Mouse (Mus musculus): ENCODE measurements around the gene Olfr643.

Gene Olfr643

GRCm38 (mm10) chr7:104137305-104137704 is at the start of gene Olfr643:
Olfr643 (minus strand) TSS chr7:104137405.
- ATAC-seq (ENCODE audit: insufficient number of reproducible peaks, low FRiP score, low TSS enrichment): no peak

GRCm38 (mm10) chr7:104183292-104183691 is 46.1 kb upstream of the Olfr643 start, which contains the start of gene Olfr648:
Olfr648 (minus strand) TSS chr7:104183392.
- no peak for ATAC-seq (ENCODE audit: insufficient number of reproducible peaks, low FRiP score, low TSS enrichment)

DNA sequence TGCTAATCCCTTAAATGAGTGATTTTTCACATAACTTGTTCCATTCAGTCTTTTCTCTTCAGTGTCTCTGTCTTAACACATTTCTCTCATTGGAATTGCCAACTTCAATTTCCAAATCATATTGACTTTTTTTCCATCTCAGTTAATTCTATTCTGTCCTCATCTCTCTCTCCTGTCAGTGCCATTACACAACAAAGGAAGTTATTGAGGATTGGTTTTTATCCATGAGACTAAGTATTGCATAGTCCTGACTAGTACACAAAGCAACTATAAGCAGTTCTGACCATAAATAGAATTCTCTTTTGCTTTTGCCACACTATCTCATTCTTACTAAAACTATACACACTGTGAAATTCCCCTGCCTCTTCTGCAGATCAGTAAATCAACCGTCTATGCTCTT is 41.9 kb upstream of the Olfr643 start:
- no peak for ATAC-seq (ENCODE audit: insufficient number of reproducible peaks, low FRiP score, low TSS enrichment)

DNA sequence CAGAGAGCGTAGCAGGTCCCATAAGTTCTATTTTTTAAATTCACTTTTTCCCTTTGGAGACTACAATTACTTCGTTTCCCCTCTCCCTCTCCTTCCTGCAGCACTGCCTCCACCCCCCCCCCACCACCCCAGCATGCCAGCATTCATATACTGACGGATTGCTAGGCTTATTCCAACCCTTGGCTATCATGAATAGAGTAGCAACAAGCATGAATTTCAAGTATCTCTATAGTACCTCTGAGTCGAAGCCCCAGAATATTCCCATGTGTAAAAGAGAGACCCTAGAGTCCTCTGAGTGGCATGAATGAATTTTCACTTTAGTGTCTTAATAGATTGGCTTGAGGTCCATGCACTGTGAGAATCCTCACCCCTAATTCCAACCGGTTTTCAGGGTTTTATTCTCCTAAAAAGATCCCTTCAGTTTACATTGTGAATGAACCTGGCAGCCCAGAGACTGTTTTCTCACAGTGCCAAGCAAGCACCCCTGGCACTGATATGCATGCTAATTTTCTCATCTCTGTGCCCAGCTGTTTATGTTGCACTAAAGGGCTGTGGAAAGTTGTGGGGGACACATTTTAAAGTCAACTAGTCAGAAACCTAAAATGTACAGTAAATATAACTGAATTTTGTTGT is 41.3 kb upstream of the Olfr643 start:
- ATAC-seq (ENCODE audit: insufficient number of reproducible peaks, low FRiP score, low TSS enrichment): no peak

- no peak for ATAC-seq (ENCODE audit: insufficient number of reproducible peaks, low FRiP score, low TSS enrichment)
These were observed 37.9 kb upstream of the Olfr643 start for GRCm38 (mm10) chr7:104175085-104175484.

DNA sequence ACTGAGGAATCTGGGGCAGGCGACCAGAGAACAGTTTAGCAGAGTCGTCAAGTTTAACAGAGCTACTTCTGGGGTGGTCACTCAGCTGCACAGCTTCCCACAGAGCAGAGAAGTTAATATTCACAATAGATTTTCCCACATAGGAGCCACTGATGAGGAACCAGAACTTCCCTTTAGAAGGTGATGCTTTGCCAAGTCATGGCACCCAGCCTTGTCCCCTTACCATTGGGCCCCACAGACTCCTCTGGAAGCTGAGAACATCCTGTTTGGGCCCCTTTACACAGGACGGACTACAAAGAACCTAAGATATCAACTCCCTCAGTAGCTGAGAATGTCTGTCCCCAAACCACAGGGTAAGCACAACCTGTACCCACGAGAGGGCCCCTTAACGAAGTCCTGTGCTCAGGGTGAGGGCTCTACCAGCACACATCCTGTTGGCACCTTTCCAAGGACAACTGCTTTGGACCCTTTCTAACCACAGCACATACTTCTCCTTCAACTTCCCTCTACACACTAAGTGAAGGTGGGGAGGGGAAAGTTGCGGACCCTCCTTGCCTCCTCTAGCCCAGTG is 32.5 kb upstream of the Olfr643 start:
- no peak for ATAC-seq (ENCODE audit: insufficient number of reproducible peaks, low FRiP score, low TSS enrichment)

DNA sequence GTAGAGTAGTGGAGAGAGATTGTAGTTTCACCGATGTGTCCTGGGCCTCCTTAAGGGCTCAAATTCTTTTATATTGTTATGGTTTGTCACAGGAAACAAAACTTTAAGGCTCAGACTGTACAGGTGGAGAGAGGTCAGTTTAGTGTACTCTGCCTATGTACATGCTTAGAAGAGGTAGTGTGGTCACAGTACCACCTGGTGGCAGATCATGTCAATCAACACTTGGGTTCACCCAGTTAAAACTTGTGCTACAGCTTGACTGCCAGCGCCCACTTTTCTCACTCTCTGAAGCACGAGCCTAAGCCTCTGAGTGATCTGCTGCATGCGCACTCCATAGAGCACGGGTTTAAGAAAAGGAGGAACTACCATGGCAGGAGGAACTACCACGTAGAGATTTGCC is 29.9 kb upstream of the Olfr643 start:
- no peak for ATAC-seq (ENCODE audit: insufficient number of reproducible peaks, low FRiP score, low TSS enrichment)

GRCm38 (mm10) chr7:104150456-104150855 is 13.3 kb upstream of the Olfr643 start, which contains the start of gene Ubqlnl:
Ubqlnl (minus strand) TSS chr7:104150556.
- ATAC-seq (ENCODE audit: insufficient number of reproducible peaks, low FRiP score, low TSS enrichment): no peak

- no peak for ATAC-seq (ENCODE audit: insufficient number of reproducible peaks, low FRiP score, low TSS enrichment)
These were observed 6.0 kb upstream of the Olfr643 start, which contains the start of gene Ubqln3 for GRCm38 (mm10) chr7:104143179-104143578. Ubqln3 (minus strand) TSS chr7:104143279.

GRCm38 (mm10) chr7:104129726-104130125 is 7.5 kb downstream of the Olfr643 start, which contains the start of gene Ubqln5:
Ubqln5 (minus strand) TSS chr7:104129826.
- ATAC-seq (ENCODE audit: insufficient number of reproducible peaks, low FRiP score, low TSS enrichment): no peak

GRCm38 (mm10) chr7:104104757-104104972 is 32.5 kb downstream of the Olfr643 start, which contains the start of gene Olfr646:
Olfr646 (plus strand) TSS chr7:104104873.
- ATAC-seq (ENCODE audit: insufficient number of reproducible peaks, low FRiP score, low TSS enrichment): no peak

DNA sequence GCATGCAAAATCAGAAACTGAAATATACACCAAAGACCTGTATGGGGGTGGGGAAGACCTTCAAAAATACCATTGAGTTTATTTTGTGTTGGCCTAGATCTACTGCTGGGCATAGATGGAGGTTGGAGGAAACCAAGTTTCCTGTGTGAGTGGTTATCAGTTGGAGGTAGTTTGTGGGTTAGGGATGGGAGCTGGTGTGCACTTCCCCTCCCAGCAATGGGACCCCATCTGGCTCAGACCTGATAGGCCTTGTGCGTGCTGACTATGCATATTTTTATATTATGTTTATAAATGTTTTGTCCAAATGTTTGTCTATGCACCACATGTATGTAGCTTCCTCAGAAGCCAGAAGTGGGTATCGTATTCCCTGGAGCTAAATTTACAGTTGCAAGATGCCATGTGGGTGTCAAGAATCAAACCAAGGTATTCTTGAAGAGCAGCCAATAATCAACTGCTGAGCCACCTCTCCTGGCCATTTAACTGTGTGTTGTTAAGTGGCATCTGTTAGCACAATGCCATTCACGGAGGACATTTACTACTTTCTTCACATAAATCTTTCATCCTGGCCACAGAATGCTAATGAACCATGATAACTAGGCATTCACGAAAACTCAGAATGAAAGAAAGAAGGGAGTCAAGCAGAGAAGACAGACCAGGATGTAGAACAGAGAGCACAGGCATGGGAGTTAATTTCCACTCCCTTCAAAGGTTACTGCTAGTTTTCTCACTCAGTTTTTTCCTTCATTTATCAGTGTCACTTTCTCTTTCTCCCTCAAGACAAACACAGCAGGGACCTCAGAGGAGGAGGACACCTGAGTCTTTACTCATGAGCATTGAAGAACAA is 33.1 kb downstream of the Olfr643 start:
- ATAC-seq (ENCODE audit: insufficient number of reproducible peaks, low FRiP score, low TSS enrichment): no peak

- ATAC-seq (ENCODE audit: insufficient number of reproducible peaks, low FRiP score, low TSS enrichment): no peak
These were observed 51.8 kb downstream of the Olfr643 start, which contains the start of gene Olfr645 for GRCm38 (mm10) chr7:104085365-104085764. Olfr645 (minus strand) TSS chr7:104085465.

DNA sequence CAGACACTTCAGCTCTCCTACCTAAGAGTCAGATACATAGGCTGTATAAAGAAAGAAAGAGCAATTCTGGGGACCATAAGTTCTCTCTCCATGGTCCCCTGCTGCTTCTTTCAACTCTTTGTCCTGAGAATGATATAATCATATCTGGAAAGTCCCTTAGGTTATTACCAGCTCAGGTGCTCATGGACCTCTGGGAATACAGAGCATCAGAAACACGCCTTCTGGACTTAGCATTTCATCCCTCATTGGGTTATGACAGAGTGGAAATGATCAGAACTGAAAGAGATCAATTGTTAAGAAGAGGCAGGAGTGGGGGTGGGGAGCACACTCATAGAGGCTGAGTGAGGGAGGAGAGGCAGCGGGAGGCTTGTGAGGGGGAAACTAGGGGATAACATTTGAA is 65.4 kb downstream of the Olfr643 start, which contains the start of gene Olfr644:
Gene Olfr644 (minus strand): TSS at position 101 of the 400 bp plus-strand sequence.
- ATAC-seq (ENCODE audit: insufficient number of reproducible peaks, low FRiP score, low TSS enrichment): no peak

DNA sequence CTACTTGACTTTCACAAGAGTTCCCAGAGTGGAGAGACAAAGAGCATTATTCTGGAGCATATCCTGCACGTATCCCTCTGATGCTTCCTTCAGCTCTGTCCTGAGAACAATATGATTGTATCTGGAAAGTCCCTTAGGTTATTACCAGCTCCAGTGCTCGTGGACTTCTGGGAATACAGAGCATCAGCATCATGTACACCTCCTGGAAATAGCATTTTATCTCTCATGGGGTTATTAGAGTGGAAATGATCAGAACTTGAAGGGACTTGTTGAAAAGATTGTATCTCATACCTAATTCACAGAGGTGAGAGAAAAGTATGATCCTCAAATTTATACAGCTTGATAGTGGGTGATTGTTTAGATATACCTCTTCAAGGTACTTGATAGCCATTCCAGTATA is 75.9 kb downstream of the Olfr643 start, which contains the start of gene 4930516K23Rik:
Gene 4930516K23Rik (minus strand): TSS at position 101 of the 400 bp plus-strand sequence.
- no peak for ATAC-seq (ENCODE audit: insufficient number of reproducible peaks, low FRiP score, low TSS enrichment)

GRCm38 (mm10) chr7:104059215-104059614 is 78.0 kb downstream of the Olfr643 start:
- no peak for ATAC-seq (ENCODE audit: insufficient number of reproducible peaks, low FRiP score, low TSS enrichment)

GRCm38 (mm10) chr7:104052566-104052965 is 84.6 kb downstream of the Olfr643 start, which contains the start of gene Olfr642:
Olfr642 (minus strand) TSS chr7:104052666.
- ATAC-seq (ENCODE audit: insufficient number of reproducible peaks, low FRiP score, low TSS enrichment): no peak

DNA sequence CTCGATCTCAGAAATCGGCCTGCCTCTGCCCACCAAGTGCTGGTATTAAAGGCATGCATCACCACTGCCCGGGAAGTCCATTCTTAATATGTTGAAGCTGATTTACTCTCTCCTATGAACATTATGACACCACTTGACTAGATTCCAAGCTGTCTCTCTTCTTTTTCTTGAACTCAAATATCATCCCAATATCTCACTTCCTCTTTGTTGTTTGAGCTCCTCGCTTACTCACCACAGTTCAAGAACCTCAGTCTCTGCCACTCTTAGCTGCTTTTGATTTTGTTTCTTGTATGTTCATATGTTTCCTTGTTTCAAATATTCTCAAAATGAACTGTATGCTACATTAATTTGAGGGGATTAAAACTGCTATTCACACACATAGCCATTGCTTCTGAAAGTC is 86.5 kb downstream of the Olfr643 start:
- no peak for ATAC-seq (ENCODE audit: insufficient number of reproducible peaks, low FRiP score, low TSS enrichment)

GRCm38 (mm10) chr7:104035145-104035544 is 102.1 kb downstream of the Olfr643 start, which contains the start of gene Olfr641:
Olfr641 (plus strand) TSS chr7:104035445.
- ATAC-seq (ENCODE audit: insufficient number of reproducible peaks, low FRiP score, low TSS enrichment): no peak

DNA sequence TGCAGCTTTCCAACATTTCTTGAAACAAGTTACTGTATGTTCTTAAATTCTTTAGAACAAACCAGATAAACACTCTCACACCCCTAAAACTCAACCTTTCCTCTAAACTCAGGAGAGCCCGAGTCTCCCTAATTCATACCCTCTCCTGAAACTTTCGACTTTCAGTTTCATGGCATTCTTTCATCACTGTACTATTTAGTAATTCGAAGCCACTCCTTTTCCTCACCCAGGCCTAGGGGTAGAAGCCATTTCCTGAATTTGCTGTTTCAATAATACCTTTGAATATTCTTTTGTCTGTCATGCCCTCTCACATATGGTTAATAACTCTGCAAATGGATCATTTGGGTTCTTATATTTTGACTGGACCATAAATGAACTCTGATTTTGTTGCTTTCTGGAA is 110.2 kb downstream of the Olfr643 start:
- ATAC-seq (ENCODE audit: insufficient number of reproducible peaks, low FRiP score, low TSS enrichment): no peak

GRCm38 (mm10) chr7:104025473-104025872 is 111.7 kb downstream of the Olfr643 start, which contains the start of gene Olfr640:
Olfr640 (minus strand) TSS chr7:104025573.
- no peak for ATAC-seq (ENCODE audit: insufficient number of reproducible peaks, low FRiP score, low TSS enrichment)

Data from cerebellum, adult (tissue).